Comparison of ENCODE assay signal across 9 mouse cellular contexts in genomic region chr8:87927034-87927830, GRCm38 (mm10). TPM values are rescaled to one million over a fixed set of nuclear protein-coding genes. Genes with fewer than 3 reads are reported as not detected.
DNase-seq lines count a peak whose midpoint lies in the region; ATAC-seq lines count a peak whose summit lies in the region.
"Had no signal": no experiment of that assay in that cellular context is flagged by ENCODE, and none has a peak within 500 bp of the region (broad histone marks: within the 10 kb centered on the region; RNA-seq: fewer than 3 reads in every experiment).

No protein-coding gene starts in this region.

- no peaks in the 10 kb centered on the region for H3K9me3 ChIP-seq in lung, embryonic 15.5 days
- H3K9me3 ChIP-seq in embryonic facial prominence, embryonic 10.5 days: no peaks in the 10 kb centered on the region
- no peaks in the 10 kb centered on the region for H3K9me3 ChIP-seq in limb, embryonic 15.5 days
- H3K9me3 ChIP-seq: heart, embryonic 15.5 days had no signal

- H3K36me3 ChIP-seq in lung, embryonic 15.5 days: no peaks in the 10 kb centered on the region
- H3K36me3 ChIP-seq in embryonic facial prominence, embryonic 10.5 days (replicated peaks): peaks cover 10% of the 10 kb centered on the region; the same call in 1 of the 2 replicates
- no peaks in the 10 kb centered on the region for H3K36me3 ChIP-seq in limb, embryonic 15.5 days
- H3K36me3 ChIP-seq: heart, embryonic 15.5 days had no signal

- 66% methylated on average over 10 of the region's 10 CpGs for WGBS in lung, embryonic 15.5 days
- WGBS in embryonic facial prominence, embryonic 10.5 days: 64% methylated on average over 10 of the region's 10 CpGs
- 74% methylated on average over 10 of the region's 10 CpGs for WGBS in limb, embryonic 15.5 days

- 0 out of 2 replicates have a peak overlapping the region, but pooled peaks have one; percentile 15 for H3K27ac ChIP-seq in lung, embryonic 15.5 days
- H3K27ac ChIP-seq in embryonic facial prominence, embryonic 10.5 days (replicated peaks): peak overlapping the region; percentile 57
- H3K27ac ChIP-seq in limb, embryonic 15.5 days: peak overlapping the region; percentile 83

- H3K4me2 ChIP-seq in lung, embryonic 15.5 days: no peak overlapping the region
- H3K4me2 ChIP-seq in limb, embryonic 15.5 days: no peak overlapping the region
- H3K4me2 ChIP-seq: heart, embryonic 15.5 days had no signal

- no peak for DNase-seq in lung, postnatal 36 days
- DNase-seq in Muller cell, postnatal 12 days (ENCODE audit: inconsistent ontology term): peak; percentile 66
- DNase-seq in embryonic facial prominence, embryonic 10.5 days (ENCODE audit: low spot score): peak; percentile 35
- DNase-seq in retina, postnatal 1 day: no peak
- DNase-seq in urinary bladder, adult 18-20 months (ENCODE audit: low spot score in 2 of 2): no peak
- DNase-seq: cerebellum, adult 8-10 months had no signal

- ATAC-seq in lung, embryonic 15.5 days (ENCODE audit: borderline replicate concordance, extremely low read depth, low FRiP score, low TSS enrichment): no peak
- ATAC-seq in limb, embryonic 15.5 days (ENCODE audit: insufficient number of reproducible peaks, low FRiP score, low TSS enrichment, low read depth): no peak

- H3K4me3 ChIP-seq in lung, embryonic 15.5 days: no peak overlapping the region
- no peak overlapping the region for H3K4me3 ChIP-seq in embryonic facial prominence, embryonic 10.5 days
- no peak overlapping the region for H3K4me3 ChIP-seq in limb, embryonic 15.5 days
- H3K4me3 ChIP-seq: heart, embryonic 15.5 days had no signal

- no peaks in the 10 kb centered on the region for H3K27me3 ChIP-seq in lung, embryonic 15.5 days
- no peaks in the 10 kb centered on the region for H3K27me3 ChIP-seq in embryonic facial prominence, embryonic 10.5 days (replicated peaks; ENCODE audit: low read depth, poor library complexity, severe bottlenecking)
- no peaks in the 10 kb centered on the region for H3K27me3 ChIP-seq in limb, embryonic 15.5 days
- H3K27me3 ChIP-seq: heart, embryonic 15.5 days had no signal

- H3K4me1 ChIP-seq in lung, embryonic 15.5 days: peaks cover 34% of the 10 kb centered on the region
- H3K4me1 ChIP-seq in embryonic facial prominence, embryonic 10.5 days: peaks cover 81% of the 10 kb centered on the region
- peaks cover 71% of the 10 kb centered on the region for H3K4me1 ChIP-seq in limb, embryonic 15.5 days

- H3K9ac ChIP-seq in lung, embryonic 15.5 days: no peak overlapping the region
- no peak overlapping the region for H3K9ac ChIP-seq in limb, embryonic 15.5 days
- H3K9ac ChIP-seq: heart, embryonic 15.5 days had no signal

RNA-seq across cellular contexts. Expression of gene Zfp423, which starts 32.2 kb away (rescaled TPM):
- polyA plus RNA-seq in lung, embryonic 15.5 days (2015; fragmentation: Nextera tagmentation; extraction: Ambion mirVana): 7.3 and 9.9 TPM in 2 replicates
- 22.0 and 23.4 TPM in 2 replicates for polyA plus RNA-seq in embryonic facial prominence, embryonic 10.5 days (2016; fragmentation: Nextera tagmentation; extraction: Ambion mirVana)
- polyA plus RNA-seq in limb, embryonic 15.5 days (2015; fragmentation: Nextera tagmentation; extraction: Ambion mirVana): 14.3 and 14.5 TPM in 2 replicates

Comparison
In these comparisons a context has a peak if more than half of its experiments do, and no peak if none do; other contexts are left out.
1. H3K27ac ChIP-seq: peak in every context shown above with its lines; median percentile 83 in limb, embryonic 15.5 days; 57 in embryonic facial prominence, embryonic 10.5 days; 15 in lung, embryonic 15.5 days.
2. DNase-seq: peak in Muller cell, postnatal 12 days (single experiment) and embryonic facial prominence, embryonic 10.5 days (single experiment); none in lung, postnatal 36 days (single experiment), retina, postnatal 1 day (single experiment) and urinary bladder, adult 18-20 months (0 of 2).